In the genomic region with DNA sequence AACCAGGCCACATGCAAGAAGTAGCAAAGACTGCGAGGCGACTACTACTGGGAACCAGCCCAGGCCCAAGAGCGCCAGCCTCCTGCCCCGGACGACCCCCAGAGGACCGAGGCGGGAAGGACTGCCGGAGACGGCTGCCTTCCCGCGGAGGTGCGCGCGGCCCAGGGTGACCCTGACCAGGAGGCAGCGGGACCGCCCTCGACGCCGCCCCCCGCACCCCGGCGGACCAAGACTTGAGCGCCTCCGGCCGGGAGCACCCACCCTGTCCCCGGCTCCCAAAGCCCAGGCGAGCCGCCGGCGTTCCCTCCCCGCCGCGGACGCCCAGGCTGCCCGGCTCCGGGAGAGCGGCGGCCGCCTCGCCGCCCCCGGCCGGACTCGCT, we compare ENCODE assay signal across 8 mouse cellular contexts. TPM values are rescaled to one million over a fixed set of nuclear protein-coding genes. Genes with fewer than 3 reads are reported as not detected.
A peak's percentile ranks its signal among the peaks of the same experiment; 100 is the strongest.
DNase-seq lines count a peak whose midpoint lies in the region; ATAC-seq and TF ChIP-seq lines count a peak whose summit lies in the region.

No protein-coding gene starts in this region.

- no peak for TF ChIP-seq CTCF in bone marrow macrophage, adult 2 months (IDR thresholded peaks at IDR 0.05; ENCODE audit: low read depth, low read length)
- TF ChIP-seq CTCF in lung, embryonic 14.5 days (IDR thresholded peaks at IDR 0.05; ENCODE audit: low read depth): no peak

- H3K27ac ChIP-seq in bone marrow macrophage, adult 2 months (ENCODE audit: insufficient read depth, low read depth, low read length): no peak overlapping the region
- H3K27ac ChIP-seq in lung, embryonic 14.5 days (ENCODE audit: low read depth): peak overlapping the region; percentile 71

- H3K4me3 ChIP-seq in bone marrow macrophage, adult 2 months (ENCODE audit: insufficient read depth, low read length): peak overlapping the region; percentile 61
- H3K4me3 ChIP-seq in lung, embryonic 14.5 days (ENCODE audit: low read depth, low read length): peak overlapping the region; percentile 85

- peaks cover 2% of the 10 kb centered on the region; the same call in 1 of the 2 replicates for H3K4me1 ChIP-seq in bone marrow macrophage, adult 2 months (ENCODE audit: control insufficient read depth, insufficient read depth, low read length)
- 0 out of 2 replicates have a peak, but pooled peaks cover 3% of the 10 kb centered on the region for H3K4me1 ChIP-seq in lung, embryonic 14.5 days (ENCODE audit: insufficient read depth)

- H3K27me3 ChIP-seq in lung, embryonic 14.5 days (ENCODE audit: insufficient read depth, low read length): no peaks in the 10 kb centered on the region

- no peak for TF ChIP-seq POLR2A in bone marrow macrophage, adult 2 months (IDR thresholded peaks at IDR 0.05; ENCODE audit: borderline replicate concordance, low read depth, low read length)

- DNase-seq in right cerebral cortex, postnatal 4 days: peak; percentile 33
- no peak for DNase-seq in right cerebral cortex, adult 18-20 months
- DNase-seq in gastrocnemius, postnatal 25 days: peak; percentile 54
- DNase-seq in kidney, adult 11 months: peak; percentile 72
- peak; percentile 53 for DNase-seq in lung, embryonic 14.5 days
- DNase-seq in ovary, postnatal 10 days (ENCODE audit: low spot score): peak; percentile 33
- no peak for DNase-seq in layer of hippocampus, adult 9-10 months (ENCODE audit: low spot score)

- WGBS in lung, embryonic 14.5 days: under 1% methylated on average over 40 of the region's 44 CpGs

- H3K9me3 ChIP-seq in lung, embryonic 14.5 days (ENCODE audit: low read depth, low read length): no peaks in the 10 kb centered on the region

- peaks cover 34% of the 10 kb centered on the region for H3K36me3 ChIP-seq in lung, embryonic 14.5 days (ENCODE audit: insufficient read depth)

- ATAC-seq in lung, embryonic 14.5 days (ENCODE audit: insufficient read depth): peak; percentile 62

- peak overlapping the region; percentile 76 for H3K4me2 ChIP-seq in lung, embryonic 14.5 days

- peak overlapping the region; percentile 83 for H3K9ac ChIP-seq in lung, embryonic 14.5 days

RNA-seq across cellular contexts. Expression of gene Zfp629, which starts 1.1 kb away (rescaled TPM):
- polyA plus RNA-seq in bone marrow macrophage, adult 2 months (2012; ENCODE audit: insufficient read depth, insufficient read length, missing spikeins): 11.2 and 11.4 TPM in 2 replicates
- total RNA-seq in gastrocnemius, postnatal 25 days (2021): 1 to 10 TPM; 8.4 to 9.4 TPM
- 14.2 and 16.9 TPM in 2 replicates for polyA plus RNA-seq in lung, embryonic 14.5 days (2014; fragmentation: Nextera tagmentation; extraction: Ambion mirVana)

RNA-seq across cellular contexts. Expression of gene Rnf40, which starts 25.9 kb away (rescaled TPM):
- polyA plus RNA-seq in bone marrow macrophage, adult 2 months (2012; ENCODE audit: insufficient read depth, insufficient read length, missing spikeins): 42.3 and 44.5 TPM in 2 replicates
- total RNA-seq in gastrocnemius, postnatal 25 days (2021): 10 to 100 TPM; 29.4 to 30.0 TPM
- 46.7 and 47.6 TPM in 2 replicates for polyA plus RNA-seq in lung, embryonic 14.5 days (2014; fragmentation: Nextera tagmentation; extraction: Ambion mirVana)

RNA-seq across cellular contexts. Expression of gene Ccdc189, which starts 26.1 kb away (rescaled TPM):
- 2.7 and 2.9 TPM in 2 replicates for polyA plus RNA-seq in bone marrow macrophage, adult 2 months (2012; ENCODE audit: insufficient read depth, insufficient read length, missing spikeins)
- 1 to 10 TPM; 2.1 to 4.5 TPM for total RNA-seq in gastrocnemius, postnatal 25 days (2021)
- polyA plus RNA-seq in lung, embryonic 14.5 days (2014; fragmentation: Nextera tagmentation; extraction: Ambion mirVana): 8.6 and 9.1 TPM in 2 replicates

RNA-seq across cellular contexts. Expression of gene Phkg2, which starts 41.4 kb away (rescaled TPM):
- 64.7 and 68.4 TPM in 2 replicates for polyA plus RNA-seq in bone marrow macrophage, adult 2 months (2012; ENCODE audit: insufficient read depth, insufficient read length, missing spikeins)
- 1 to 10 TPM; 8.2 to 9.4 TPM for total RNA-seq in gastrocnemius, postnatal 25 days (2021)
- 31.3 and 39.3 TPM in 2 replicates for polyA plus RNA-seq in lung, embryonic 14.5 days (2014; fragmentation: Nextera tagmentation; extraction: Ambion mirVana)

RNA-seq across cellular contexts. Expression of gene Tmem265, which starts 53.3 kb away (rescaled TPM):
- 3.4 and 10.8 TPM in 2 replicates for polyA plus RNA-seq in bone marrow macrophage, adult 2 months (2012; ENCODE audit: insufficient read depth, insufficient read length, missing spikeins)
- not detected for total RNA-seq in gastrocnemius, postnatal 25 days (2021)
- 4.0 and 6.3 TPM in 2 replicates for polyA plus RNA-seq in lung, embryonic 14.5 days (2014; fragmentation: Nextera tagmentation; extraction: Ambion mirVana)

Comparison
In these comparisons a context has a peak if more than half of its experiments do, and no peak if none do; other contexts are left out.
1. DNase-seq: peak in right cerebral cortex, postnatal 4 days (single experiment), gastrocnemius, postnatal 25 days (single experiment), kidney, adult 11 months (single experiment), lung, embryonic 14.5 days (single experiment) and ovary, postnatal 10 days (single experiment); none in right cerebral cortex, adult 18-20 months (single experiment) and layer of hippocampus, adult 9-10 months (single experiment).